Mouse (Mus musculus) limb, embryonic 13.5 days (tissue): ENCODE results near the gene Arl1. TPM values are rescaled to one million over a fixed set of nuclear protein-coding genes. Genes with fewer than 3 reads are reported as not detected.
"Not testable (repeated sequence)": the region's sequence is repeated elsewhere in the genome, so short reads cannot be mapped to it uniquely, and the experiment has no call there.

Experiments used
- ATAC-seq: fragments of 200-750 bp; cut with Nextera tagmentation; 2 replicates; pipeline ENCODE4 v1.8.0; 2017; ENCODE audit warnings: low read depth, moderate number of reproducible peaks, moderate TSS enrichment; ENCODE audit not compliant: low FRiP score
- H3K27ac ChIP-seq: fragments of 300-500 bp; sonication (generic); 2 replicates; pipeline ENCODE4 v1.5.1; 2015; ENCODE audit warnings: inconsistent platforms, mild to moderate bottlenecking, moderate library complexity
- H3K27me3 ChIP-seq: fragments of 300-500 bp; sonication (generic); 2 replicates; pipeline ENCODE4 v1.6.1; 2015; ENCODE audit warnings: mild to moderate bottlenecking, inconsistent platforms
- H3K36me3 ChIP-seq: fragments of 300-500 bp; sonication (generic); 2 replicates; pipeline ENCODE4 v1.6.1; 2015; ENCODE audit warnings: inconsistent platforms, mild to moderate bottlenecking, moderate library complexity
- H3K4me1 ChIP-seq: fragments of 300-500 bp; sonication (generic); 2 replicates; pipeline ENCODE4 v1.6.1; 2015; ENCODE audit warnings: inconsistent platforms
- H3K4me2 ChIP-seq: fragments of 300-500 bp; sonication (generic); replicated peaks from 2 replicates; pipeline ENCODE4 v1.6.1; 2015; ENCODE audit warnings: inconsistent platforms, mild to moderate bottlenecking, moderate library complexity
- H3K4me3 ChIP-seq: fragments of 300-500 bp; sonication (generic); 2 replicates; pipeline ENCODE4 v1.5.1; 2015; ENCODE audit warnings: moderate library complexity, mild to moderate bottlenecking, inconsistent platforms
- H3K9ac ChIP-seq: fragments of 300-500 bp; sonication (generic); 2 replicates; pipeline ENCODE4 v1.6.1; 2015; ENCODE audit warnings: mild to moderate bottlenecking, inconsistent platforms
- H3K9me3 ChIP-seq: fragments of 300-500 bp; sonication (generic); 2 replicates; pipeline ENCODE4 v1.6.1; 2016; ENCODE audit warnings: inconsistent platforms
- WGBS: fragments of 180-500 bp; shearing (Covaris S2); methylation state at CpG from one replicate; pipeline ENCODE4 v1.1.7; 2015; 5-methylcytosine and 5-hydroxymethylcytosine counted together
- polyA plus RNA-seq: library from polyadenylated mRNA; unstranded; fragments of >200 nt; fragmentation: Nextera tagmentation; extraction: Ambion mirVana; gene quantifications from 2 replicates; pipeline ENCODE4 v1.2.1, GENCODE M21; 2015

Arl1 gene
- polyA plus RNA-seq, 1 experiment from 2014 or later: 227 TPM

DNA sequence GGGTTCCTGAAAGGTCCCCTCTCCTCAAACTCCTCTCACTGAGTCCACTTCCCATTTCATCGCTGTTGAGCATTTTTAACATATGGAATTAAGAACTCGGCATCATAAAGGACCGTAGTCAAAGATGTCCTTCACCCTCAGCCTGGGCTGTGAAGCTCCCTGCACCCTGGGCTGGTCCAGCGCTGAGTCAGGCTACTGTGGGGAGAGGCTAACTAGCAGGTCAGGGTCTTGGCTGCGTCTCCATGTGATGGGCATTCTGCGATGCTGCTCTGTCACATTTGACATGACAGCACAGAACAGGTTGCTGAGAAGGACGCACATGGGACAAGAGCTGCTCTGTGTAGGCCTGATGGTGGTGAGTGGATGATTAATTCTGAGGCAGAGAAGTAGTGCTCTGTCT lies 39.0 kb downstream of the Arl1 start:
- Histone ChIP-seq H3K4me1 (no peaks in the 10 kb centered on the region), H3K4me2 (no peak overlapping the region), H3K36me3 (peaks cover 82% of the 10 kb centered on the region), H3K9ac (no peak overlapping the region), H3K9me3 (no peaks in the 10 kb centered on the region), H3K27ac (no peak overlapping the region), H3K27me3 (no peaks in the 10 kb centered on the region), H3K4me3 (no peak overlapping the region)
- WGBS: 94% methylated on average over 7 of the region's 7 CpGs
- ATAC-seq: no peak

DNA sequence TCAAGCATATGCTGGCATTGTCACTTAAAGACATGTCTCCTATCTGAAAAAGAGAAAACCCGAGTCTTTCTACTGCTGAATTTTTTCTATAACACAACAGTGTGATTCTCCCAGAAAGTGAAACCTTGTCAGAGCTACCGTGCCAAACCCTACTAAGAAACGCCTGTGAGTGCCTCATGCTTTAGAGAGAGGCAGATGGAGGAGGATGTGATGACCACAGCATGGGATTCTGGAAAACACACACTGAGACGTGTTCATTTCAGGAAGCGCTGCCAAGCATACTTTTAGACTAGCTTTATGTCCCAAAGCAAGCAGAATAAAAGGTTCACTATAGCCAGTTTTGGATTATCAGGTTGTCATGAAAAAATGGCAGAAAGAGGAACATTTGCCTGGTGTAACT lies 42.3 kb downstream of the Arl1 start:
- not testable (repeated sequence) for H3K27me3 ChIP-seq, H3K9ac ChIP-seq, H3K9me3 ChIP-seq, H3K4me3 ChIP-seq, ATAC-seq, H3K4me1 ChIP-seq, H3K4me2 ChIP-seq, H3K27ac ChIP-seq
- H3K36me3 ChIP-seq: peaks cover 78% of the 10 kb centered on the region
- 88% methylated on average over 5 of the region's 5 CpGs for WGBS

DNA sequence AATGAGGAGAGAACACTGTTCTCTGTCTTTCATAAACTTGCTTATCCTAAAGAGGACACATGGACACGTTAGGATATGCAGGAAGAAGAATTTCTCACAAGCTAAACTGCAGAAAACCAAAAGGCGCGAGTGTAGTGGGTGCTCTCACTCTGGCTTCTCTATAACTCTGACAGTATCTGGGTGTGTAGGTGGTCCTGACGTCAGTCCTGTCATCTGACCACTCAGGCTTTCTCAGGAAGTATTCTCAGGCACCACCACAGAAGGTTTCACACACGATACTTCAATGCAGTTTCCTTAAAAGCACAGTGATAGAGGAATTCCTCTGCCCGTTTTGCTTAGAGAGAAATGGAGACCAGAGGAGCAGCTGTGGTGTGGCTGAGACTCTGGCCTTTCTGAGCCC lies 45.5 kb downstream of the Arl1 start:
- H3K4me1 ChIP-seq: no peaks in the 10 kb centered on the region
- ATAC-seq: no peak
- H3K9me3 ChIP-seq: no peaks in the 10 kb centered on the region
- peaks cover 64% of the 10 kb centered on the region for H3K36me3 ChIP-seq
- no peak overlapping the region for H3K4me2 ChIP-seq
- H3K27me3 ChIP-seq: no peaks in the 10 kb centered on the region
- WGBS: 82% methylated on average over 6 of the region's 6 CpGs
- H3K27ac ChIP-seq: no peak overlapping the region
- H3K9ac ChIP-seq: no peak overlapping the region
- H3K4me3 ChIP-seq: no peak overlapping the region

DNA sequence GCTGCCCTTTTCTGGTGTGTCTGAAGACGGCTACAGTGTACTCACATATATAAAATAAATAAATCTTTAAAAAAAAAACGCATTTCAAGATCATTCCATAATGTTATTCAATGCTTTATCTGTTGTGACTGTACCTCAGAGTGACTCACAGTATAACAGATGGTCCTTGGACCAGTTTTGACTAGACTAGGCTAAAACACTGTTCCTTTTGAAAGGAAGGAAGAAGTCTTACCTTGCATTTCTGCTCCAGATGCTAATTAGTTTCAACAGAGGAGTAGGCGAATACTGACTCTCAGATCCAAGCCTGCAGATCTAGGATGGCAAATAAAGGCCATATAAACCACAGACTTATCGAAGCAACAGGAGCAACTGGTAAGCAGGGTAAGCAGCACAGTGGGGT lies 50.1 kb downstream of the Arl1 start:
- no peak overlapping the region for H3K4me3 ChIP-seq
- H3K27me3 ChIP-seq: no peaks in the 10 kb centered on the region
- no peak for ATAC-seq
- peaks cover 54% of the 10 kb centered on the region for H3K36me3 ChIP-seq
- no peaks in the 10 kb centered on the region for H3K4me1 ChIP-seq
- no peak overlapping the region for H3K4me2 ChIP-seq
- no peaks in the 10 kb centered on the region for H3K9me3 ChIP-seq
- H3K9ac ChIP-seq: no peak overlapping the region
- no peak overlapping the region for H3K27ac ChIP-seq
- 87% methylated on average over 4 of the region's 4 CpGs for WGBS

DNA sequence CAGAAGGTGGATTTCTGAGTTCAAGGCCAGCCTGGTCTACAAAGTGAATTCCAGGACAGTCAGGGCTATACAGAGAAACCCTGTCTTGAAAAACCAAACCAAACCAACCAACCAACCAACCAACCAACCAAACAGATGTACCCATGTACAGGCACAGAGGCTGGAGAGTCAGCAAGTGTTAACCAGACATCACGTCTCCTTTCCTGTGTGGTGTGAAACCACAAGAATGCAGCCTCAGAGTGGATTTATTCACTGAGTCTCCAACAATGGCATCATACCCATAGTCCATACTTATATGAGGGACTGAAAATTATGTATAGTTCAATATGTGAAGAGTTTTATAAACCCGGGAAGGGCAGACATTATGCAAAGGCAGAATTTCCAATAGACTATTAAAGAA lies 52.5 kb downstream of the Arl1 start:
- not testable (repeated sequence) for H3K27me3 ChIP-seq, H3K27ac ChIP-seq, ATAC-seq, H3K9me3 ChIP-seq, H3K4me2 ChIP-seq, H3K4me1 ChIP-seq, H3K4me3 ChIP-seq, H3K9ac ChIP-seq
- 78% methylated on average over 2 of the region's 2 CpGs for WGBS
- peaks cover 53% of the 10 kb centered on the region for H3K36me3 ChIP-seq

DNA sequence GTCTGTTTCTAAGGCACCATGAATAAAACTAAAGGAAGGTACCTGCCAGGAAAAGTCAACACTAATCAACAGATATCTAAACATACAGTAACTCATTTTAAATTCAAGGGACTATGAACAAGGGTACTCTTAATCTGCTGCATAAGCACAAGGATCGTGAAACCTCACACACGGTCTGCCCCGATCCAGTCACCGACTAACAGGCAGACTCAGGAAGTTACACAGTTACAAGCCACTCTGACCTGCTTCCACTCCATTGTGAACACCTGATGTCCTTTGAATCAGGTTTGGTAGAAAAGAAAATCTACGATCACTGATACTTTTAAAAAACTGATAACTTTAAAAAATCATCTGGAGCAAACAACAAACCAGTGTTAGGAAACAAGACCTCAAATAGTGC lies 53.3 kb downstream of the Arl1 start:
- Histone ChIP-seq H3K9ac (no peak overlapping the region), H3K36me3 (peaks cover 49% of the 10 kb centered on the region), H3K4me3 (no peak overlapping the region), H3K9me3 (no peaks in the 10 kb centered on the region), H3K4me2 (no peak overlapping the region), H3K27me3 (no peaks in the 10 kb centered on the region), H3K27ac (no peak overlapping the region), H3K4me1 (no peaks in the 10 kb centered on the region)
- 88% methylated on average over 5 of the region's 5 CpGs for WGBS
- ATAC-seq: no peak

DNA sequence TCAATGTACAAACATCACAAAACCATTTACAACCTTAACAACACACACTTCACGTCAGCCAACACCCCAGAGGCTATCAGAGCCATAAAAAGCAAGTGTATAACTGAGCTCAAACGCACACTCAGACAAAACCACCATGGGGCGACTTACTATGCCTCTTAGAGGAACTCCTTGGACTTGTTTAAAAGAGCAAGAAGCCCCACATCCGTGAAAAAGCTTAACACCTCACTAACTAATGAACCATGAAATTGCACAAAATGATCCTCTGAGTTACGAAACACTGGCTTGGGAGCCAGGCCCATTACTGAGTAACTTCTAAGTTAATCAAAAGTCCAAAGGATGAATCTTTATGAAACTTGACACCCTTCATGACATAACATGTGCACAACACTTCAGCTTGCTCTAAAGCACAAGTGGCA lies 53.9 kb downstream of the Arl1 start:
- ATAC-seq: no peak
- no peak overlapping the region for H3K27ac ChIP-seq
- H3K27me3 ChIP-seq: no peaks in the 10 kb centered on the region
- H3K4me3 ChIP-seq: no peak overlapping the region
- H3K9ac ChIP-seq: no peak overlapping the region
- H3K9me3 ChIP-seq: no peaks in the 10 kb centered on the region
- H3K4me2 ChIP-seq: no peak overlapping the region
- no peaks in the 10 kb centered on the region for H3K4me1 ChIP-seq
- WGBS: 66% methylated on average over 5 of the region's 5 CpGs
- H3K36me3 ChIP-seq: peaks cover 48% of the 10 kb centered on the region

DNA sequence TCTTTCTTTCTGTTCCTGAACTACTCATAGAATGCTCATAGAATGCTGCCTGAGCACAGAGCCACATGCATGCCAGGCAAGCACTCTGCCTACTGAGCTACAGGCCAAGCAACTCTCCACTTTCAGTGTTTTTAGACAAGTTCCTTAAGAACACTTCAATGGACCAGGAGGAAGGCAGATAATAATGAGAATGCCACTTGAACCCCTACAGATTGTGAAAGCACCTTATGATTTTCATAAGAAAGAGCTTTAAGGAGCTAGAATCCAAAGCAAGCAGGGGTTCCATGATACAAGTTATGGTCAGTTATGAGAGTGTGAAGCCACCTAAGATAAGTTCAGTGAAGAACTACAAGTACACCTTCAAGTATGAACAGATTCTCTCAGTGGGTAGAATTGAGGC lies 63.0 kb downstream of the Arl1 start:
- H3K27me3 ChIP-seq: no peaks in the 10 kb centered on the region
- no peak overlapping the region for H3K4me3 ChIP-seq
- H3K9me3 ChIP-seq: no peaks in the 10 kb centered on the region
- ATAC-seq: no peak
- H3K4me1 ChIP-seq: no peaks in the 10 kb centered on the region
- H3K9ac ChIP-seq: no peak overlapping the region
- H3K4me2 ChIP-seq: no peak overlapping the region
- H3K27ac ChIP-seq: no peak overlapping the region
- H3K36me3 ChIP-seq: peaks cover 67% of the 10 kb centered on the region

Other genes starting within 250 kb of the Arl1 start
- gene Chpt1, start 226.8 kb upstream of the Arl1 start, polyA plus RNA-seq: 21.0 and 24.5 TPM in 2 replicates
- gene Mybpc1, start 125.7 kb upstream of the Arl1 start, polyA plus RNA-seq: 36.9 and 42.1 TPM in 2 replicates
- not detected in 2 replicates for gene Spic, start 45.8 kb upstream of the Arl1 start, polyA plus RNA-seq
- 17.9 and 22.1 TPM in 2 replicates for gene Utp20, start 95.9 kb downstream of the Arl1 start, polyA plus RNA-seq
- gene Slc5a8, start 155.1 kb downstream of the Arl1 start, polyA plus RNA-seq: 0.04 and 0.05 TPM in 2 replicates